Mouse (Mus musculus): Measurements from ENCODE around the gene Pklr.

Gene Pklr

GRCm38 (mm10) chr3:89193853-89194252, 57.9 kb downstream of the Pklr start:
- no peak for DNase-seq (ENCODE audit: low spot score)

Measured in embryo, embryonic 10.5 days (tissue).